Mouse (Mus musculus) megakaryocyte, adult 5-6 weeks (primary cell): ENCODE measurements at regions not wholly inside any gene's neighbourhood (a gene's known extent, or its start where the extent isn't known, plus 50 kb on each side); places are given as distances from the start of the nearest gene placed in this dataset.

ENCODE experiments used
- ATAC-seq: 2 replicates; pipeline ENCODE4 v1.8.0; 2016; ENCODE audit warnings: mild to moderate bottlenecking, inconsistent platforms; ENCODE audit not compliant: poor library complexity, severe bottlenecking

- peak; percentile 93 for ATAC-seq
Measured at GRCm38 (mm10) chr14:47795062-47795461, 146.8 kb downstream of the Ktn1 start.

GRCm38 (mm10) chr14:47798203-47798602 lies 150.0 kb downstream of the Ktn1 start:
- no peak for ATAC-seq

- ATAC-seq = no peak
Measured at GRCm38 (mm10) chr14:47799564-47799963, 151.3 kb downstream of the Ktn1 start.

- ATAC-seq = no peak
Measured at GRCm38 (mm10) chr14:47805202-47805601, 157.0 kb downstream of the Ktn1 start.

DNA sequence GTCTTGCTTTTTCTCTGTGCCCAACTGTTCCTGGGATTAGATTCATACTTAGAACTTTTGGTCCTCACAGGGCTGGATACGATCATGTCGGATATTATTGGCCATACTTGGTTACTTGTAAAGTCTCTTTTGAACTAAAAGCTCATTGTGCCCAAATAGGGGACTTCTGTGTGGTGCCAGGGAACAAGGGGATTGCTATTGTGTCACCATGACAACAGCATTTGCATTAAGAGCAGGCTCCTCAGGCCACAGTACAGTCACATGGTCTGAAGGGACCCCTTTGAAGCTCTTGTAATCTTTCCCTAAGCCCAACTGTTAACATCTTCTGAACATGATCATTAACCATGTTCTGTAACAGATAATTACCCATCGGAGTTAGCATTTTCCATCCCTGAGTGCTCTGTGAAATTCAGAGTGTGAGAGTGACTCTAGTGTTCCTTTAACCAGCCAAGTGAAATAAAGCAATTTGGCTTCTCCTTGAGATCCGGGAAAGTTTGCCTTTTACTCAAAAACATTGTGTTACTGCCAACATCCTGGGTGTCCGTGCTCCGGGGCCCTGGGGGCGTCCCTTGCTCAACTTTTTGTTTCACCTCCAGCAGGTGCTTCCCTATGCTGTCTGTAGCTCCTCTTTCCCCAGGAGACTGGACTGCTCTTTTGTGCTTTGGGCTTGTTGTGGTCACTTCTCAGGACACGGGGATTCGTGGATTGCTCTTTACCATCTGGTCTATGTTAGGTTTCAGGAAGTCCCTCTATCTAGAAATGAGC lies 157.7 kb downstream of the Ktn1 start:
- ATAC-seq = no peak

DNA sequence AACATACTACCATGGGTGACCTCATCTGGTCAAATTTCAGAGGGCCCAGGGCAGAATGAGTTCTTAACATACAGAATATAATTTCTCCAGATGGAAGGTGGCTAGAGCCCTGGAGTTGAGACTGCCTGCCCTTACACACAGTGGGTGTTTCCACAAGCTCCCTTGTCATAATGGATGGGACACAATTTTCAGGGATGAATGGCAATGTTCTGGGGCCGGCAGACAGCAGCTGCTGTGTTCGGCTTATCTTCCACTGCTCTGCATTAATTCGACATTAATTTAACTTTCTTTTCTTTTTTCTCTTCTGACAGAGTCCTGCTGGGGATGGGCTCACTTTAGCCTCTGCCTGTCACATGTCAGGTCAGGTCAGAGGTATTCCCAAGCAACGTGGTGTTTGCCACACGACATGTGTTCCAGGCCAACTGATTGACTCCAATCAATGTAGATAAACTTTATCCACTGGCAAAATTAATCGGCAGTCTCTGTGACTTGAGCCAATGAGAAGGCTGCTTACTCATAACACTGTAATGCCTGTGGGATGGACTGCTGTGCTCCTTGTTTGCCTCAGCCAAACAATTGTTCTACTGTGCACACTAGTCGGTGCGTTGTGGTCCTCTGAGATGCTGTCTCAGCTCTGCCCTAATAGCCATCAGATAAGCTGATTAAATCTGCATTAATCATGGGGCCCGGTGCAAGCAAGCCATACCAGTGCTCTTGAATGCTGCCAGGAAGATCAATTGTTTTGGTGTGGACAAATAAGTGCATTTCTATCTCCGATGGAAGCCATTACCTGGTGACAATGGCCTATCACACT lies 160.1 kb downstream of the Ktn1 start:
- no peak for ATAC-seq

DNA sequence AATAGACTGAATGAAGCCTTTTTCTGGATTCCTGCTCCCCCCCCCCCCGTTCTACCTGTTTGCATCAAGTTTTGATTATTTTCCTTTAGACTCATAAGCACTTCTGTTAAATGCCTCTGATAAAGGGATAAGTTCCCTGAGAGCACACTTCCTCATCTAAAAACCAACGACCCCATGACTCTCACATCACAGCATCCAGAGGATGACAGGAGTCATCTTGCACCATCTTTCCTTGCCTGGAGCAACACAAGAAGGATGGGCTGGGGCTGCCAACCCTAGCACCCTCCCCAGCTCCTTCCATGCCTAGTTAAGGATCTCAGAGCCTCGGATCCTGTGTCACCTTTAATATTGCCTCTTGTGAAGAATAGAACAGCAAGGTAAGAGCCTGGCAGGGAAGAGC lies 170.0 kb downstream of the Ktn1 start:
- no peak for ATAC-seq

DNA sequence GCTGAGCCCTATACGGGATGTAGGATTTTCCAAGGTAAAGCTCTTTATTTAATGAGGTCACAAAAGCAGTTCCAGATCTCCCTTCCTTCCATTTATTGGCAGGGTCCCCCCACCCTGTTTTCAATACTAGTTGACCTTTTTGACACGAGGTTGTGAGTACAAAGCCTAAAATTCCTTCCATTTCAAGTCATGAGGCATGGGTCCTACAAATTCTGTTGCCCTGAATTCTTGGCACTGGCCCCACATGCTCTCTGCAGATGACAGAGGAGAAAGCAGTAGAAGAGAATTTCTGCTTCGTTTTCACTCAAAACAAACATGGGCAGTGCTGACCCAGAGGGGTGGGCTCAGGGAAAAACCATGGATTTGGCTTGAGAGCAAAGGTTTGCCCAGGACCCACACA lies 170.4 kb downstream of the Ktn1 start:
- no peak for ATAC-seq

- ATAC-seq = 0 out of 2 replicates have a peak, but pooled peaks have one; percentile 40
Measured at GRCm38 (mm10) chr14:47820571-47821143, 172.4 kb downstream of the Ktn1 start.

DNA sequence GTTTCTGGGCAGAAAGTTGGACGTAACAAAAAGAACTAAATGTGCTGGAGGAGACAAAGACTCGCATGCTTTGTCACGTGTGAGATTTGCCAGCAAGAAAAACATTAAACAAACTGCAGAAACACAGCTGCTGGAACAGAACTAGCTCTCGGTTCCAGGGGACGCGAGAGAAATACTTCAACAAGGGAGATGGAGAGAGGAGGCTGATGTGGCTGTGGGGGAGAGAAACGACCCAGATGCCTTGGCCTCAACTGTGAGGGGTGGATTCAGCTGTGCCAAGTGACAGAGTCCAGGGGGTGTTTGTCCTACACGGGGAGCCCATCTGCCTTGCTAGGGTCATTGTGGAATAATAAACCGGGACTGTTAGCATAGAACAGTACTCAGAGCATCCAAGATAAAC lies 174.9 kb downstream of the Ktn1 start:
- no peak for ATAC-seq

DNA sequence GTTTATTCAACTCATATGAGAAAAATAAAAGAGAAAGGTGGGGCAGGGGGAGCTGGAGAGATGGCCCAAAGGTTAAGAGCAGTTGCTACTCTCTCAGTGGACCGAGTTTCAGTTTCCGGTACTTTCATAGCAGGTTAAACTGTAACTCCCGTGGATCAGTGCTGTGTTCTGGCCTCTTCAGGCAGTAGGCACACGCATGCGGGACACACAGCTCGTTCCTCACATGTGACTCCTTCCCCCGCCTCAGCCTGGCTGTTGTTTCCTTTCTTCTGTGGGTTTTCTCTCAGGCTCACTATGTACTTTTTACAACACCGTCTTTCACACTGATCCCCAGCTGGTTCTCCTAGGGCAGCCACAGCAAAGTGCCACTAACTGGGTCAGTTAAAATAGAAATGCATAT lies 175.4 kb downstream of the Ktn1 start:
- no peak for ATAC-seq

- ATAC-seq = peak; percentile 70; the same call in 1 of the 2 replicates
Measured at GRCm38 (mm10) chr14:47825446-47825956, 177.3 kb downstream of the Ktn1 start.

- no peak for ATAC-seq
Measured at GRCm38 (mm10) chr14:47826545-47826944, 178.3 kb downstream of the Ktn1 start.

GRCm38 (mm10) chr14:47827623-47828022 lies 179.4 kb downstream of the Ktn1 start:
- ATAC-seq = no peak

GRCm38 (mm10) chr14:47833696-47834095 lies 185.4 kb downstream of the Ktn1 start:
- ATAC-seq = no peak

- no peak for ATAC-seq
Measured at GRCm38 (mm10) chr14:47835408-47835807, 187.2 kb downstream of the Ktn1 start.

DNA sequence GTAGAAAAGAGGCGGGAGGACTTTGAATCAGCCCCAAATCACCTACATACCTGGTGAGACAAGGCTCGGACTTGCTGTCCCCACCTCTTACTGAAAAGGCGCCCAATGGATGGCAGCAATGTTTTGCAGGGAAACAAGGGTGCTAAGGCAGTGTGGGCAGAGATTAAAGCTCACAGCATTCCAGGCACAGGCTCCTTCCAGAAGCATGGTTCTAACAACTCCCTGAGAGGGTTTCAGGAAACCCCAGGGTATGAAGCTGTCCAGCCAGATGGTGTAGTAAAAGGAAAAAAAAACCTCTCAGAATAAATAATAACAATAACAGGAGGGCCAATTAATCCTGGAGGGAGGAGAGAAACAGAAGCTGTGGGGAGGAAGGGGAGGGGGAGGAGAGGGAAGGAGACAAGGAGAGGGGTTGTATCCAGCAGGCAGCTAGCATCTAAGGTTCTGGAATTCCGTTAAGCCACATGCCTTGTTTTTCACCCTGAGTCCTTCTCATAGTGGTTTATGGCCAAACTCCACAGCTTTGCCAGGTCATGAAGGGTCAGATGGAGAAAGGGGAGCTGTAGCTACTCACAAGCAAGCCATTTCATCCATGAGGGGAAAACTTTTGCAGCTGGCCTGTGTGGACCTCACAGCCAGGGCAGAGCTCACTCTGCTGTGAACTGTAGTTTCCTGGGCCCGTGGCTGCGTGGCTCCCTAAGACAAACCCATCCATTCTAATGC lies 191.4 kb downstream of the Ktn1 start:
- no peak for ATAC-seq

DNA sequence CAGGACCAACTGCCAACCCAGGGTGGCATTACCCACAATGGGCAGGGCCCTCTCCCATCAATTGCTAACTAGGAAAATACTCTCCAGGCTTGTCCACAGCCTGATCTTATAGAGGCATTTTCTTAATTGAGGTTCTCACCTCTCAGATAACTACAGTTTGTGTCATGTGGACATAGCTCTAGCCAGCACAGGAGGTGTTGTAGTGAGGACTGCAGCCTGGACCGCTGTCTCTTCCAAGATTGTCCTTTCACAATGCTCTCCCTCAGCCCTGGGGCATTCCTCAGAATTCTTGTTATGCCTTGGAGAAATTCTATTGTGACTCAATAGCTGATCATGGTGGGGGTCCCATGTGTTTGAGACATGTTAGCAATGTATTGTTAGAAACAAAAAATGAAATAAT lies 196.1 kb downstream of the Ktn1 start:
- no peak for ATAC-seq

DNA sequence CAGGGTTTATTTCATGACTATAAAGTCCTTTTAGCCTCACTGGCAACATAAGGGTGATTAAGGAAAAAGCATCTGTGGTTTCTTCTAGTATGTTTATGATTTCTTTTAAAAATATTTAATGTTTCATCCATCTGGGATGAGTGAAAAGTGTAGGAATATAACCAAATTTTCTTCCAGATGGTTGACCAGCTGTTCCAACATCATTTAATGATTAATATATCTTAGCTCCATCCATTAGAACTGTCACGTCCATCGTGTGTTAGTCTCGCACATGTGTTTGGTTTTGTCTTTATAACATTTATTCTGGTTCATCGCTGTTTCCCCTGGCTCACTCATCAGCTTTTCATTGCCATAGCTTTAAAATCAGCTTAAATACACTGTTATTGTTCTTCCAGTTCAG lies 200.6 kb downstream of the Ktn1 start:
- no peak for ATAC-seq

GRCm38 (mm10) chr14:47856280-47856765 lies 208.1 kb downstream of the Ktn1 start:
- no peak for ATAC-seq

- ATAC-seq = no peak
Measured at GRCm38 (mm10) chr14:47857271-47857670, 209.0 kb downstream of the Ktn1 start.
